In the genomic region with DNA sequence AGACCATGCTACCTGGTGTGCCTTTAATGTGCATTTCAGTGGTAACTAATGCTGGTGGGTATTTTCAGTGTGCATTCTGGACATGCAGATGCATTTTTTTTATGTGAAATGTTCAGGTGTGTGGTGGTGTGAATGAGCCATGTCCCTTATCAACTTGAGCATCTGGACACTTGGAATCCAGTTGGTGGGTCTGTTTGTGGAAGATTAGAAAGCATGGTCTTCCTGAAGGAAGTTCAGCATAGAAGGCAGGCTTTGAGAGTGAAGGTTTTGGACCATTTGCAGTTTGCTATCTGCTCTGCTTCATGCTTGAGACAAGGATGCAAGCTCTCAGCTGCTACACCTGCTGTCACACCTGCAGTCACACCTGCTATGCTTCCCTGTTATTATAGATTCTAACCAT, we compare ENCODE assay signal across 30 mouse cellular contexts.
DNase-seq lines count a peak whose midpoint lies in the region; ATAC-seq and TF ChIP-seq lines count a peak whose summit lies in the region.
"Had no signal": no experiment of that assay in that cellular context is flagged by ENCODE, and none has a peak within 500 bp of the region (broad histone marks: within the 10 kb centered on the region; RNA-seq: fewer than 3 reads in every experiment).

No protein-coding gene starts in this region.

- intact Hi-C loops in gastrocnemius, postnatal 36 days (cut with DNase I): no loop called here

- no peaks in the 10 kb centered on the region for H3K36me3 ChIP-seq in stomach, embryonic 15.5 days
- H3K36me3 ChIP-seq in stomach, postnatal 0 days (ENCODE audit: control insufficient read depth, insufficient read depth, low read length): no peaks in the 10 kb centered on the region
- no peaks in the 10 kb centered on the region for H3K36me3 ChIP-seq in liver, embryonic 15.5 days (replicated peaks)
- H3K36me3 ChIP-seq: embryonic facial prominence, embryonic 13.5 days; heart, embryonic 12.5 days; hindbrain, embryonic 10.5 days; limb, embryonic 10.5 days; midbrain, embryonic 12.5 days; neural tube, embryonic 15.5 days had no signal

- no peaks in the 10 kb centered on the region for H3K9me3 ChIP-seq in stomach, embryonic 15.5 days
- H3K9me3 ChIP-seq in stomach, postnatal 0 days (ENCODE audit: control insufficient read depth, low read length): no peaks in the 10 kb centered on the region
- H3K9me3 ChIP-seq in liver, embryonic 15.5 days (replicated peaks): no peaks in the 10 kb centered on the region
- H3K9me3 ChIP-seq: embryonic facial prominence, embryonic 13.5 days; hindbrain, embryonic 10.5 days; limb, embryonic 10.5 days; midbrain, embryonic 12.5 days; neural tube, embryonic 15.5 days had no signal

- no peaks in the 10 kb centered on the region for H3K27me3 ChIP-seq in stomach, embryonic 15.5 days (replicated peaks)
- H3K27me3 ChIP-seq in stomach, postnatal 0 days (ENCODE audit: control insufficient read depth, insufficient read depth, low read length): no peaks in the 10 kb centered on the region
- 0 out of 2 replicates have a peak, but pooled peaks cover 9% of the 10 kb centered on the region for H3K27me3 ChIP-seq in liver, embryonic 15.5 days
- H3K27me3 ChIP-seq: embryonic facial prominence, embryonic 13.5 days; heart, embryonic 12.5 days; midbrain, embryonic 12.5 days; neural tube, embryonic 15.5 days had no signal

- DNase-seq in stomach, postnatal 0 days (ENCODE audit: low spot score): no peak
- no peak for DNase-seq in kidney, postnatal 25 days
- no peak for DNase-seq in gastrocnemius, postnatal 36 days
- DNase-seq: adrenal gland, postnatal 25 days; cerebellum, adult 18-20 months; cerebellum, postnatal 14 days; embryo, embryonic 11 days; gastrocnemius, postnatal 10 days; heart, adult 11 months; heart, postnatal 10 days; kidney, adult 9 months; kidney, postnatal 4 days; layer of hippocampus, adult 9-11 months; thymus, postnatal 36 days had no signal

- no peak overlapping the region for H3K4me2 ChIP-seq in stomach, embryonic 15.5 days
- H3K4me2 ChIP-seq in stomach, postnatal 0 days (replicated peaks; ENCODE audit: low read depth): no peak overlapping the region
- peak overlapping the region; percentile 36 for H3K4me2 ChIP-seq in liver, embryonic 15.5 days
- H3K4me2 ChIP-seq: embryonic facial prominence, embryonic 13.5 days; heart, embryonic 12.5 days; midbrain, embryonic 12.5 days; neural tube, embryonic 15.5 days had no signal

- H3K4me3 ChIP-seq in stomach, embryonic 15.5 days (replicated peaks): no peak overlapping the region
- no peak overlapping the region for H3K4me3 ChIP-seq in stomach, postnatal 0 days (ENCODE audit: low read depth, low read length)
- no peak overlapping the region for H3K4me3 ChIP-seq in liver, embryonic 15.5 days (replicated peaks)
- H3K4me3 ChIP-seq: embryonic facial prominence, embryonic 13.5 days; heart, embryonic 12.5 days; hindbrain, embryonic 10.5 days; left cerebral cortex, adult 2 months; limb, embryonic 10.5 days; midbrain, embryonic 12.5 days; neural tube, embryonic 15.5 days had no signal

- no peak for TF ChIP-seq CTCF in stomach, postnatal 0 days (IDR thresholded peaks at IDR 0.05; ENCODE audit: low read depth)

- TF ChIP-seq EP300 in stomach, postnatal 0 days (optimal IDR thresholded peaks at IDR 0.05): no peak

- ATAC-seq in stomach, embryonic 15.5 days (ENCODE audit: insufficient read depth, low FRiP score, low read depth): peak; percentile 31; the same call in 1 of the 2 replicates
- no peak for ATAC-seq in stomach, postnatal 0 days (ENCODE audit: low FRiP score, low TSS enrichment)
- ATAC-seq in erythroid progenitor cell, adult 5-6 weeks (replicated peaks; ENCODE audit: low FRiP score, poor library complexity, severe bottlenecking): peak; percentile 80
- peak; percentile 84 for ATAC-seq in liver, embryonic 15.5 days (ENCODE audit: insufficient read depth)
- ATAC-seq in inflammation-experienced regulatory T-cells, adult 6 months: no peak
- ATAC-seq: forebrain, embryonic 14.5 days; hindbrain, embryonic 16.5 days; intestine, embryonic 16.5 days; lung, postnatal 0 days had no signal

- H3K9ac ChIP-seq in stomach, embryonic 15.5 days: no peak overlapping the region
- no peak overlapping the region for H3K9ac ChIP-seq in stomach, postnatal 0 days (ENCODE audit: low read length)
- peak overlapping the region; percentile 16; the same call in 1 of the 2 replicates for H3K9ac ChIP-seq in liver, embryonic 15.5 days
- H3K9ac ChIP-seq: embryonic facial prominence, embryonic 13.5 days; heart, embryonic 12.5 days; midbrain, embryonic 12.5 days; neural tube, embryonic 15.5 days had no signal

- no peaks in the 10 kb centered on the region; the same call in 1 of the 2 replicates for H3K4me1 ChIP-seq in stomach, embryonic 15.5 days
- no peaks in the 10 kb centered on the region for H3K4me1 ChIP-seq in stomach, postnatal 0 days (replicated peaks; ENCODE audit: control insufficient read depth, insufficient read depth)
- H3K4me1 ChIP-seq in liver, embryonic 15.5 days (replicated peaks): peaks cover 67% of the 10 kb centered on the region
- H3K4me1 ChIP-seq: embryonic facial prominence, embryonic 13.5 days; heart, embryonic 12.5 days; hindbrain, embryonic 10.5 days; limb, embryonic 10.5 days; midbrain, embryonic 12.5 days; neural tube, embryonic 15.5 days had no signal

- H3K27ac ChIP-seq in stomach, embryonic 15.5 days: no peak overlapping the region
- H3K27ac ChIP-seq in stomach, postnatal 0 days (replicated peaks): no peak overlapping the region
- peak overlapping the region; percentile 81 for H3K27ac ChIP-seq in liver, embryonic 15.5 days (replicated peaks)
- H3K27ac ChIP-seq: embryonic facial prominence, embryonic 13.5 days; hindbrain, embryonic 10.5 days; left cerebral cortex, adult 2 months; limb, embryonic 10.5 days; macrophage; midbrain, embryonic 12.5 days; neural tube, embryonic 15.5 days had no signal

Comparison
In these comparisons a context has a peak if more than half of its experiments do, and no peak if none do; other contexts are left out.
1. ATAC-seq: peak in stomach, embryonic 15.5 days (single experiment), erythroid progenitor cell, adult 5-6 weeks (single experiment) and liver, embryonic 15.5 days (single experiment); none in stomach, postnatal 0 days (single experiment) and inflammation-experienced regulatory T-cells, adult 6 months (single experiment).